Mouse (Mus musculus) gastrocnemius, adult 18-20 months (tissue): ENCODE results near the gene Mia2. TPM values are rescaled to one million over a fixed set of nuclear protein-coding genes. Genes with fewer than 3 reads are reported as not detected.

ENCODE experiments used
- DNase-seq: peaks from one replicate; pipeline ENCODE4 v3.0.0; 2021; ENCODE audit warnings: low spot score
- total RNA-seq, 2 experiments: library from RNA; stranded (reverse); gene quantifications; 2 replicates each; pipeline ENCODE4 v1.2.3; 2021

Mia2 gene
- total RNA-seq, 2 experiments from 2014 or later = 104 to 118 TPM

DNA sequence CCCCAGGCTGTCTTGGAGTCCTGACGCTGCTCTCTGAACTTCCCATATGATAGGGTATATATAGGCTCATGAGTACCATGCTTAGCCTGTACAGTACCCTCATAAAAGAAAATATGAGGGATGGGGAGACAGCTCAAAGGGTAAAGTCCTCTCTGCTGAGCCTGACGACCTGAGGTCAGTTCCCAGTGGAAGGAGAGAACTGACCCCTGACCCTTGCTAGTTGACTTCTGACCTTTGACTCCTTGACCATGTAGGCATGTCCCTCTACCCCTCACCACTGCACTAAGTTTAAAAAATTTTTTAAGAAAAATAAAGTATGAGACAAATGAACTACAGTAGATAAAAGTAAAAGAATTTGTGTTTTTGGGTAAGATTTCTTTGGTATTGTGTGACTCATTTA lies 65.5 kb downstream of the Mia2 start:
- no peak for DNase-seq

DNA sequence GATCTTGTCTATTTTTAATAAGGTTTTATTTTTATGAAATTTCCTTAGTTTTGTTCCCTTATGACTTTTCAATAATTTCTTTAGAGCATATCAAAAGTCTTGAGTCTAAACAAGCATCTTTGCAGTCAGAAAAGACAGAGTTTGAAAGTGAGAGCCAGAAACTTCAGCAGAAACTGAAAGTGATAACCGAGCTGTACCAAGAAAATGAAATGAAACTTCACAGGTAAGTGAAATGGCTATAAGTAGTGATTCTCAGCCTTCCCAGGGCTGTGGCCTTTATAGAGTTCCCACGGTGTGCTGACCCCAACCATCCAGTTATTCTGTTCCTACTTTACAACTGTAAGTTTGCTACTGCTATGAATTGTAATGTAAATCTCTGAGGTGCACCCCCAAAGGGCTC lies 67.2 kb downstream of the Mia2 start:
- no peak for DNase-seq

DNA sequence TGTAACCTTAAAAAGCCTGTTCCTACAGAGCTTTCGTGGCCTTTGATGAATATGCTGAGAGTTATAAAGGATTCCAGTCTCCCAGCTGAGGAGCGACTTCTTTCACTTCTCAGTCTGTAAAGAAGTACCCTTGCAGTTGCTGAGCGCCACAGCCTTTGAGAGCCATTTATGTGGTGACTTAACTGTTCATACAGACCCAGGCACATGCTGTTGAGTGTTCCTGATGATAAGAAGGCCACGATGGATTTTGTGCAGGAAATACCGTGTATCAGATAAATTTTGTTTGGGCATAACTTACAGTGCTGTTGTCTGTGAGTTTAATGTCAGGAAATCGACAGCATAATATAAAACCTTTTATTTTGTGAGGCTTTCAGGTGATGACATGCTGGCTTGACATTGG lies 68.9 kb downstream of the Mia2 start:
- DNase-seq = no peak

DNA sequence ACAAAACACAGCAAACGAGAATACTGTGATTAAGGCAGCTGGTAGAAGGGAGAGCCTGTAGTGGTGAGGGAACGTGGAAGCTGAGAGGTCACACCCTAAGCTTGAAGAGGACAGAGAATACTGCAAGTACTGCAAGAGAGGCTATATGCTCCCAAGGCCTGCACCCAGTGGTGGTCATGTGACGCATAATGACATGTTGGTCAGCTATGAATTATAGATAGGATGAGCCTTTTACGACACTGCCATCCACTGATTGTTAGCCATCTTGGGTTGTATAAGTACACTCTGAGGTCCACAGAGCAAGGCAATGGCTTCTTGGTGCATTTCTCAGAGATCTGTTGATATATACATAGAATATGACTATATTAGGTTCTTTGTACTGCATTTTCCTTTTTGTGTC lies 71.0 kb downstream of the Mia2 start:
- no peak for DNase-seq

DNA sequence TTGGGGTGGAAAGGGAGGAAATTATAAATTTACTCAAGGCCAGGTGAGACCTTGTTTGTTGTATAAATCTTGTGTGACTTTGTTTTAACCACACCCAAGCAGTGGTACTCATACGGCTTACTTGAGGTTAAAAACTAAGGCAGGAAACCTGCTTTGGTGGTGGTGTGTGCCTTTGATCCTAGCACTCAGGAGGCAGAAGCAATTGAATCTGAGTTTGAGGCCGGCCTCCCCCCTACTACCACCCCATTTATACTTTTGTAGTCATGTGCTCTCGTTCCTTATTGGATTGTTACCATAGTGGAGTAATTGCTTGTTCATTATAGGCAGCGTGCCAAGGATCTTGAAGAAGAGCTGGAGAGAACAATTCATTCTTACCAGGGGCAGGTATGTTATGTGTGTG lies 74.3 kb downstream of the Mia2 start:
- DNase-seq = no peak

DNA sequence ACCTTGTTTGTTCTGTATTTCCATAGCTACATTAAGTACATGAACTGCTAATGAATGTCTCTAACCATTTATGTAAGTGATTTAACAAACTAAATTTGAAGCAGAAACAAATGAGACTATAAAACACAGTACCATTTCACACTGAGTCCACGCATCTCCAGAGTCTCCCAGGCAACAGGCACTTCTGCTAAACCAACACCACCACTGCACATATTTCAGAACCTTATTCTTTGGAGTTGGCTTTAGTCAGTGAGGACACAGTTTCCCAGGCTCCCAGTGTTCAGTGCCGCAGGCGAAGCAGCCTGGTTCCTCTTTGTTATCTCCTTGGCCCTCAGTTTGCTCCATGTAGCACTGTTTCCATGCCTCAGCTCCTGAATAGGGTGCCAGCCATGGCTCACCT lies 82.2 kb downstream of the Mia2 start:
- no peak for DNase-seq

DNA sequence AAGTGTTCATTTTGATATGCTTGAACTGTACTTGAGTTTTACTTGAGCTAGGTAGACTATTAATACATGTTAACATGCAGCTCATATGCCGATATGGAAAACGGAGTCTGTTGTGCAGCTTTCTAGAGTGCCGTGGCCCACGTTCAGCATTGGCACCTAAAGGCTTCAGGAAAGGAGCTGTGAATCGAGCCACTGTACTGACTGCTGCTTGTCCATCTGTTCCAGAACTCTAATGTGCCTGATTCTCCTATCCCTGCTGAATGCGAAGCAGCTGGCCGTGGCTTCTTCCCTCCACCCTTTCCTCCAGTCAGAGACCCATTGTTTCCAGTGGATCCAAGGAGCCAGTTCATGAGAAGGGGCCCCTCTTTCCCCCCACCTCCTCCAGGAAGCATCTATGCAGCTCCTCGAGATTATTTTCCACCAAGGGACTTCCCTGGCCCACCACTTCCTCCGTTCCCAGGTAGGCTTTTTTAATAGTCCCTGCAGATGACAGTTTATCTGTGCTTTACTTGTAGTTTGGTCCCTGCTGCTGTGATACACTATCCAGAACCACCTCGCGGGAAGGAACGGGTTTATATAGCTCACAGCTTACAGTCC lies 92.6 kb downstream of the Mia2 start:
- no peak for DNase-seq

DNA sequence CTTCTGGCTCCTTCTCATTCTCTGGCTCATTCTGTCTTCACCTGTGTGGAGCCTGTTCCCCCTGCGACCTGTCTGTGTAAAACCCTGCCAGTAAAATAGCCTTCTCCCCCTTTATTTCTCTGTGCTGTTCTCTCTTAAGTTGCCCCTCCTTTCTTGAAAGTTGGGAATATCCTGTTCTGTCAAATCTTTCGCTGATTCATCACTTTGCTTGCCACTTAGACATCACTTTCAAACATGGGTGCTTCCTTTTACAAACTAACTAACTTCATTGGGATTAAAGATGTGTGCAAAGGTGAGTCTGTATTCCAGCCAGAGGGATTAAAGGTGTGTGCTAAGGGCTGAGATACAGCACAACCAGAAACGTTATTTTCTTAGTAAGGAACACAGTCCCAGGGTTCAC lies 98.0 kb downstream of the Mia2 start:
- DNase-seq = no peak

DNA sequence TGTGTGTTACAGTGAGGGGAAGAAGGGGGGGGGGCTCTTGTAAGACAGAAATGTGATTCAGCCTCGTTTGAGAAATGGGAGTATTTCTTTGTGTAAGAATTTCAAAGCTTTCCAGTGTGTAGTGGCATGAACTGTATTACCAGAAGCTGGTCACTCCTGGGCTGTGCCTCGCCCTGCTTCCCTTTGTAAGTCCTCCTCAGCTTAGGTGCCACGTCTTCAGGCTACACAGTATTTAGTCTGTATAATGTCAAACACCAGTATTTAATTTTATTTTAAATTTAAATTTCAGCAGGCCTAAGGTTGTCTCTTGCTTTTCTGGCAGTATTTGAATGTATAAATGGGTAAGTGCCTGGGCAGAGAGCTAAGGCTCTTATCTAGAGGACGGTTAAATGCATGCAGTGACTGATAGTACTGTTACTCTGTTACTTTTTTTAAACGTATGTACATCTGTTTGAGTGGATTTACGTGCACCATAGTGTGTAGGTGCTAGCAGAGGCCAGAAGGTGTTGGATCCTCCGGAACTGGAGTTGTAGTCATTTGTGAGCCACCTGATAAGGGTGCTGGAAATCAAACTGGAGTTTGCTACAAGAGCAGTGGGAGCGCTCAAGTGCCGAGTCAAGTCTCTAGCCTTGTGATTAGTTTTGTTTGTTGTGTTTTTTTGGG lies 98.9 kb downstream of the Mia2 start:
- no peak for DNase-seq

DNA sequence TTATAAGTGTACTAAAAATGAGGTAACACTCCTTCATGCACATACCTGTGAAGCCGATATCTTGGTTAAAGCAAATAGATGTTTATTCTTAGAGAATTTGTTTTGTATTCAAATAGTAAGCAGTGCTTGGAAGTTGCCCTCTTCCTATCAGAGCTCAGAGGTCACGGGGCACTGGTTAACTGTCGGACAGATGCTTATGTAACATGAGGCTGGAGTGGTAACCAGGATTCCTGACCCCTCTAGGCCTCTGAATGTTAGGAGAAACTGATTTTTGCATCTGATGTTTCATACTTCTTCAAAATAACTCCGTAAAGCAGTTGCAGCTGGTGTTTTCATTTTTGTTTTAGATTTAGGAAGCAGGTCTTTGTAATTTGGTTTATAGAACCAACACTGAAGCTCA lies 99.5 kb downstream of the Mia2 start:
- no peak for DNase-seq

DNA sequence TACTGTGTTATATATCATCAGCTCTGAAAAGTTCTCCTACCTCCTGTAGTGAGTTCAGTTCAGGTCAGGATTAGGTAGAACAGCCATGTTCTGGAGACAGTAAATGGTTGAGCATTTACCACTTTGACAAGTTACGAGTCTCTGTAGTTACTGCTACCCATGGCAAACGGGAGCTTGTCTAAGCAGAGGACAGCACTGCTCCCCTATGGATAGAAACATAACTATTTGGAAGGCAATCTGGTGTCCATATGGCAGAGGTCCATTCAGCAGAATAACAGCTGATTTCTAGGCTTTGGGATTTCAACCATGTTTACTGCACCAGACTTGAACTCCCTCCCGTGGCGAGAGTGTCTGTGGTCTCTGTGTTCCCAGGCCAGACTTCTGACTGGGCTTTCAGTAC lies 100.3 kb downstream of the Mia2 start:
- no peak for DNase-seq

DNA sequence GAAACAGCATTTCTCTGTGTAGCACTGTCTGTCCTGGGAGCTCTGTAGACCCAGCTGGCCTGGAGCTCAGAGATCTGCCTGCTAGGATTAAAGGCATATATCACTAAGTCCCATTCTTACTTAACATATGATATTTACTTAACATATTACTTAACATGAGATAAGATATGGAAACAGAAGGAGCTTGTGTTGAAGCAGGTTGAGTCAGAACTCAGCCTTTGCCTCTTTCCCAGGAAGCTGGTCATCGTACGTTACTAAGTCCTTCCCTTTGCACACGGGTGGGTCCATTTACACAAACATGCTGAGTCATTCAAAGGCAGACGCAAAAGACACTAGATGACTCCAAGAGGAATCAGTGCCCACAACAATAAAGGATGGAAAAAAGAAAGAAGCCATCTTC lies 103.2 kb downstream of the Mia2 start:
- no peak for DNase-seq

DNA sequence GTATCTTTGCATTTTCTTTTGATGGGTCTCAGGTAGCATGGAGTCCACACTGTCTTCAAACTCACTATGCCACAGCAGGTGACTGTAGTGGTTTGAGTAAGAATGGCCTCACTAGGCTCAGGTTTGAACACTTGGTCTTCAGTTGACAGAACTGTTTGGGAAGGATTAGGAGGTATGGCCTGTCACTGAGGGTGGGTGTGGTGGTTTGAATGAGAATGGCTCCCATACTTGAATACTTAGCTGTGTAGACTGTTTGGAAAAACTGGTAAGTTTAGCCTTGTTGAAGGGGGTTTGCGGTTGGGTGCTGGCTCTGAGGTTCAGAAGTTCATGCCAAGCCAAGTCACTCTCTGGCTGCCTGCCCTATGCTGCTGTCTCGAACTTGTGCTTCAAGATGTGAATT lies 103.8 kb downstream of the Mia2 start:
- DNase-seq = no peak

DNA sequence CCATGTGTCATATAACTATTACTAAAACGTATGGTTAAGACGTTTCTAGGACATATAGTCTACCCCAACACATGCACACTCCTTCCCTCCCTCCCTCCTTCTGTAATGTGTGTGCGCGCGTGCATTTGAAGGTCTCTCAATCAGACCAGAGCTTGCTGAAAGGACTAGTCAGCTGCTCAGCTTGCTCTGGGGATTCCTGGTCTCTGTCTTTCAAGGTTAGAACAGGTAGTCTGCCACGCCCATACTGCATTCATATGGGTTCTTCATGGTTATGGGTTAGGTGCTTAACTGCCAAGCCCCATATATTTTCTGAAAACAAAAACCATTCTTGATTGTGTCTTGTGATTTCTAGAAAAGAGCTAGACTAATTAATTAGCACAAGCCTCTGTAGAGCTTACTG lies 110.0 kb downstream of the Mia2 start:
- DNase-seq = no peak

DNA sequence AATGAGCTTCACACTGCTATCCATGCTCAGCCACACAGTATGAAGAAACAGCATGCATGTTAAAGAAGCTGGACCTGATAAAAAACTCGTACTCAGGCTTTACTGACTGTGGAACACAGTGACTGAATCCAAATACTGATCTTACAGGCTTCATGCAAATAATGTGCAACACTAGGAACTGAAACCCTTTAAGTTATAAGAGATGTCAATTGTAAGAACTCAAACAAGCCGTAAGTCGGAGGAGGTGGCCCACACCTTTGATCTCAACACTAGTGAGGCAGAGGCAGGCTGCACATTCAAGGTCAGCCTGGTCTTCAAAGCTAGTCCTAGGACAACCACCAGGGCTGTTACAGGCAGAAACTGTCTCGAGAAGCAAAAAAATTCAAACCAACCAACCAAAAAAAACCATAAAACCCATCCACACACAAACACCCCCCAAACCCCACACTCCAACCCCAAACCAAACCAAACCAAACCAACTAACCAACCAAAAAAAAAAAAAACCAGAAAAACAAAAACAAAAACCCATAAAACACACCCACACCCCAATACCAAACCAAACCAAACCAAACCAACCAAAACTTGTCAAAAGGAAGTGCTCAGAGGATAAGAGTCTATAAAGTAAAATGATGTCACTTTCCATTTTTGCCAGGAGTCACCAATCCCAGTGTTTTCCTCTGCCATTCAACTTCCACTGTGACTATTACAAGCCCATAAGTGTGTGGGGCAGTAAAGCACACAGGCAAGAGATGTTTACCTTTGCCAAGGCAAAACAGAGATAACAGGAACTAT lies 110.8 kb downstream of the Mia2 start:
- no peak for DNase-seq

DNA sequence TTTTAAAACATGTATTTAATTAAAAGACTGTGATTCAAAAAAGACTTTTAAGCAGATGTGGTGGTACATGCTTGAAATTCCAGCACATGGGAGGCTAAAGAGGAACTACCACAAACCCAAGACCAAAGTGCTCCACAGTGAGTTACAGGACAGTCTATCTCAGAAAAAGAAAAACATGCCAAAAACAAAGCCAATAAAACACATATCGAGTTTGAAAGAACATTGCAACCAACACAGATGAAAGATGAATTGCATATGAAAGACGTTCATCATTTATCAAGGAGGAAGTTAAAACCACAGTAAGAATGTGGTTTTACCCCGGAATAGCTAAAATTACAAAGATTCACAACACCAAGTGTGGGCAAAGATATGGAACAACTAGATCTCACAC lies 111.4 kb downstream of the Mia2 start:
- no peak for DNase-seq

DNA sequence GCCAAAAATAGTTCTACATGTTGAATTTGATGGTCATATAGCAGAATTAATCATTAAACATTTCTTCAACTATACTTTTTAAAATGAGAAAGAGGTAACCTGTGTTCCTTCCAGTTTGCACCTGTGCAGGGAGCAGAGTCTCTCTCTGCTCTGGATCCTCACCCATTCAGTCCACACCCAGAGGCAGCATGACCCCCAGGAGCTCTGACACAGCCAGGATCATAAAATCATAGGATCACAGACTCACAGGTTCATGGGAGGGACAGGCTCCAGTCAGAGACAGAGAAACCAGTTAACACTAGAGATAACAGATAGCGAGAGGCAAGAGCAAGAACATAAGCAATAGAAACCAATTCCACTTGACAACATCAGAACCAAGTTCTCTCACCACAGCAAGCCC lies 112.2 kb downstream of the Mia2 start:
- no peak for DNase-seq

DNA sequence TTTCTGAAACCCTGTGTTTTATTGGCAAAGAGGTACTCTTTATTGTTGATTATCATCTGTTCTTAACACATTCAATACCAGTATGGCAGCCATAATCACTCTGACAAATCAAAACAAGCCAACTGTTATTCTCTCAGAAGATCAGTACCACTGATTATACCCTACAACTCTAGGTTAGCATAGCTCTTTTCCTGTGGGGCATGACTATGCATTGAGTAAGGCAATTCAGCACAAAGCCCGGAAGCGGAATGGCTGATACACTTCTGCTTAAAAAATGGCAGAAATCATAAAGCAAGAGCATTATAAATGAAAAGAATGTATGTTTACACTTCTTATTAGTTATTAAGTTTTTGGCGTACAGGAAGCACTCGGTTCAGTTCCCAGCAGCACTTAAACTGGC lies 120.6 kb downstream of the Mia2 start:
- no peak for DNase-seq

DNA sequence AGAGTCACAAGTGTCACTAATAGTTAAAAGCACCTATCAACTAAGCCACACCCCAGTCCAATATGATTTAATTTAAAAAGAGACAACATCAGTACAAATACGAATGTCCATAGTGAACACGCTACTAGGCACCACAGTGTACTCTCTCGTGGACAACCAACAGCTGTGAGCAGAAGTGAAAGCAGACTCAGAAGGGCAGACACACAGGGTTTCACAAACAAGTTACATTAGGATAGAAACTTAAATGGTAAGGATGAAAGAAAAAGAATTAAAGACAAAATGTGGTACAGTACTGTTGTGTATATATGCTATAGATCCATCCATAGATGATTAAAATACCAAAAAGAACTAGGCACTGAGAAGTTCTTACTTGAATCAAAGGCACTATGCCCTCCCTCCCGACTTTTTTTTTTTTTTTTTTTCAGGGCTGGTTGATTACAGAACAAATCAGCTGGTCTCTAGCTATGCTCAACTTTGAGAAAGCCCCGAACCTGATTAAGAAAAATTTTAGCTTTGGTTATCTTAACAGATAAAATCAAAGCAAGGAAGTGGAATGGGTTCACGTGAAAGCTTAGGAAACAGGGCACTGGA lies 121.2 kb downstream of the Mia2 start:
- no peak for DNase-seq

DNA sequence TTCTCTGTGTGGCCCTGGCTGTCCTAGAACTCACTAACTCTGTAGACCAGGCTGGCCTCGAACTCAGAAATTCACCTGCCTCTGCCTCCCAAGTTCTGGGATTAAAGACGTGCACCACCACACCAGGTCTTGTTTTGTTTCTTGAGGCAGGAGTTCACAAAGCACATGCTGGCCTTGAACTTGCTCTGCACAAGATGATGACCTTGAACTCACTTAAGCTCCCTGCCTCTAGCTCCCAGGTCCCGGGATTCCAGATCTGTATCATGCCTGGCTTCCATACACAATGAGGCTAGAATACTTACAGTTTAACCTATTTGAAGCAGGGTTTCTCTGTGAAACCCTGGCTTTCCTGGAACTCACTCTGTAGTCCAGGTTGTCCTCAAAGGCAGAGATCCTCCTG lies 121.7 kb downstream of the Mia2 start:
- DNase-seq = no peak

DNA sequence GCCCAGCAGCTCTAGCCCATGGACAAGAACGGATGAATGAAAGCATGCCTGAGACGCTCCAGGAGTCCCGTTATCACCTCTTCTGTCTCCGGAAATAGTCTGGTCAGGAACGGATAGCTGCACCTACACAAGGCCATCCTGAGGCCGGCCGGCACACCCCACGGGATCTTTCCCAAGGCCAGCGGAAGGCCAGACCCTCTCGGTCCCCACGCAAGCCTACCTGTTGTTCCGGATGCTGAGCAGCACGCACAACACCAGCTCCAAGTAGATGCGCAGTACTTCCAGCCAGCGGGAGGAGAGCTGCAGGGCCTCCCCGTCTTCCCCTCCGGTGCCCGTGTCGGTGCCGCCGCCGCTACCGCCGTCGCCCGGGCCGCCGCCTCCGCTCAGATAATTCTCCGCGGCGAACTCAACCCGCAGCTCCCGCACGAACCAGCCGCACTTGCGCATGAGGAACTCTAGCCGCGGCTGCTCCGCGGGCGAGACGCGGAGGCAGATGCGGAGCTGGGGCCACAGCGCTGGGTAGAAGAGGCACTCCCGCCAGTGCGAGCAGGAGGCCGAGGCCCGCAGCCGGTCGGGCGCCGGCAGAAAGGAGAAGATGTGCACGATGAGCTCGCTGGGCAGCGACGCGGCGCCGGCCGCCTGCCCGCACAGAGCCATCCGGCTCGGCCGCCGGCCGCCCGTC lies 123.2 kb downstream of the Mia2 start:
- DNase-seq = peak; percentile 10
